In genomic region chr9:119981183-119982179, GRCm38 (mm10) we compare ENCODE assay signal across 8 mouse cellular contexts. TPM values are rescaled to one million over a fixed set of nuclear protein-coding genes. Genes with fewer than 3 reads are reported as not detected.
DNase-seq lines count a peak whose midpoint lies in the region; ATAC-seq and TF ChIP-seq lines count a peak whose summit lies in the region.

No protein-coding gene starts in this region.

- TF ChIP-seq CTCF in C2C12 (IDR thresholded peaks at IDR 0.05; ENCODE audit: control insufficient read depth, insufficient read depth, insufficient read length) = no peak
- TF ChIP-seq CTCF in lung, adult 2 months (IDR thresholded peaks at IDR 0.05; ENCODE audit: insufficient read depth, low read length) = no peak

- peak; percentile 79 for DNase-seq in T-cell, adult 2 months (ENCODE audit: low spot score)
- DNase-seq in embryonic facial prominence, embryonic 10.5 days (ENCODE audit: low spot score) = peak; percentile 84
- DNase-seq in heart, embryonic 10.5 days (ENCODE audit: low spot score) = peak; percentile 91
- DNase-seq in kidney, adult 8-10 months = peak; percentile 78 to 82
- peak; percentile 70 for DNase-seq in lung, adult 2 months
- DNase-seq in thymus, postnatal 25 days = peak; percentile 87

- H3K9ac ChIP-seq in neural tube, embryonic 13.5 days = peak overlapping the region; percentile 75

- peaks cover 43% of the 10 kb centered on the region for H3K79me3 ChIP-seq in C2C12 (ENCODE audit: low read depth)

- H3K4me3 ChIP-seq in C2C12 (ENCODE audit: insufficient read depth, poor library complexity, severe bottlenecking) = peak overlapping the region; percentile 26
- H3K4me3 ChIP-seq in embryonic facial prominence, embryonic 10.5 days = peak overlapping the region; percentile 78
- peak overlapping the region; percentile 87 for H3K4me3 ChIP-seq in heart, embryonic 10.5 days
- peak overlapping the region; percentile 99 for H3K4me3 ChIP-seq in lung, adult 2 months (replicated peaks; ENCODE audit: extremely low read depth, low read depth, low read length)
- peak overlapping the region; percentile 60 for H3K4me3 ChIP-seq in neural tube, embryonic 13.5 days

- H3K36me3 ChIP-seq in C2C12 (ENCODE audit: control insufficient read depth, insufficient read depth) = peaks cover 9% of the 10 kb centered on the region
- 0 out of 2 replicates have a peak, but pooled peaks cover 5% of the 10 kb centered on the region for H3K36me3 ChIP-seq in embryonic facial prominence, embryonic 10.5 days (replicated peaks)
- H3K36me3 ChIP-seq in heart, embryonic 10.5 days = peaks cover 5% of the 10 kb centered on the region; the same call in 1 of the 2 replicates
- no peaks in the 10 kb centered on the region for H3K36me3 ChIP-seq in neural tube, embryonic 13.5 days

- WGBS in embryonic facial prominence, embryonic 10.5 days = under 1% methylated on average over 16 of the region's 16 CpGs
- 1% methylated on average over 16 of the region's 16 CpGs for WGBS in heart, embryonic 10.5 days
- 2% methylated on average over 16 of the region's 16 CpGs for WGBS in lung, adult 2 months
- WGBS in neural tube, embryonic 13.5 days = 2% methylated on average over 16 of the region's 16 CpGs

- peaks cover 94% of the 10 kb centered on the region for H3K4me1 ChIP-seq in embryonic facial prominence, embryonic 10.5 days
- peaks cover 84% of the 10 kb centered on the region for H3K4me1 ChIP-seq in heart, embryonic 10.5 days
- H3K4me1 ChIP-seq in lung, adult 2 months (ENCODE audit: control insufficient read depth, insufficient read depth, low read length) = peaks cover 45% of the 10 kb centered on the region
- H3K4me1 ChIP-seq in neural tube, embryonic 13.5 days (replicated peaks) = peaks cover 64% of the 10 kb centered on the region

- peak overlapping the region; percentile 93 for H3K27ac ChIP-seq in embryonic facial prominence, embryonic 10.5 days (replicated peaks)
- H3K27ac ChIP-seq in heart, embryonic 10.5 days = peak overlapping the region; percentile 94
- H3K27ac ChIP-seq in neural tube, embryonic 13.5 days (replicated peaks) = peak overlapping the region; percentile 75

- H3K79me2 ChIP-seq in C2C12 (ENCODE audit: control insufficient read depth, insufficient read depth) = peaks cover 62% of the 10 kb centered on the region

- H3ac ChIP-seq in C2C12 (ENCODE audit: control insufficient read depth, insufficient read length, low read depth) = peak overlapping the region; percentile 33

- peak; percentile 43; the same call in 1 of the 2 replicates for TF ChIP-seq POLR2A in lung, adult 2 months (IDR thresholded peaks at IDR 0.05; ENCODE audit: borderline replicate concordance, extremely low read depth, low read depth, low read length)

- peak overlapping the region; percentile 87 for H3K4me2 ChIP-seq in neural tube, embryonic 13.5 days

- H3K27me3 ChIP-seq in C2C12 (ENCODE audit: control insufficient read depth, insufficient read depth, insufficient read length) = no peaks in the 10 kb centered on the region
- H3K27me3 ChIP-seq in embryonic facial prominence, embryonic 10.5 days (replicated peaks; ENCODE audit: low read depth, poor library complexity, severe bottlenecking) = no peaks in the 10 kb centered on the region
- no peaks in the 10 kb centered on the region for H3K27me3 ChIP-seq in heart, embryonic 10.5 days (ENCODE audit: insufficient read depth, poor library complexity, severe bottlenecking)
- H3K27me3 ChIP-seq in neural tube, embryonic 13.5 days = peaks cover 28% of the 10 kb centered on the region

- ATAC-seq in neural tube, embryonic 13.5 days (ENCODE audit: low read depth) = peak; percentile 5; the same call in 1 of the 2 replicates

- H3K9me3 ChIP-seq in embryonic facial prominence, embryonic 10.5 days = no peaks in the 10 kb centered on the region
- no peaks in the 10 kb centered on the region for H3K9me3 ChIP-seq in heart, embryonic 10.5 days
- no peaks in the 10 kb centered on the region for H3K9me3 ChIP-seq in neural tube, embryonic 13.5 days

TF ChIP-seq in C2C12, 6 proteins besides CTCF, POLR2A, EP300 and RAD21:
- no peak for TF ChIP-seq MYOD1 (IDR thresholded peaks at IDR 0.05; ENCODE audit: control insufficient read depth, insufficient read length, low read depth)
- TF ChIP-seq FOSL1 (IDR thresholded peaks at IDR 0.05; ENCODE audit: insufficient read depth, low read length, poor library complexity, severe bottlenecking) = no peak
- no peak for TF ChIP-seq CEBPB (IDR thresholded peaks at IDR 0.05; ENCODE audit: low read depth)

RNA-seq across cellular contexts. Expression of gene Csrnp1, which starts 3.0 kb away (rescaled TPM):
- 21.2 TPM for polyA plus RNA-seq in C2C12 (2012; fragmentation: generic; extraction: Trizol)
- polyA plus RNA-seq in embryonic facial prominence, embryonic 10.5 days (2016; fragmentation: Nextera tagmentation; extraction: Ambion mirVana) = 3.1 and 4.8 TPM in 2 replicates
- 7.5 and 8.0 TPM in 2 replicates for polyA plus RNA-seq in heart, embryonic 10.5 days (2016; fragmentation: Nextera tagmentation; extraction: Ambion mirVana)
- 53.3 and 110 TPM in 2 replicates for polyA plus RNA-seq in lung, adult 2 months (2012; rRNA removed)
- polyA plus RNA-seq in neural tube, embryonic 13.5 days (2015; fragmentation: Nextera tagmentation; extraction: Ambion mirVana) = 1.0 and 1.8 TPM in 2 replicates

RNA-seq across cellular contexts. Expression of gene Xirp1, which starts 41.9 kb away (rescaled TPM):
- polyA plus RNA-seq in C2C12 (2012; fragmentation: generic; extraction: Trizol) = 3.5 TPM
- 0.04 and 0.38 TPM in 2 replicates for polyA plus RNA-seq in embryonic facial prominence, embryonic 10.5 days (2016; fragmentation: Nextera tagmentation; extraction: Ambion mirVana)
- polyA plus RNA-seq in heart, embryonic 10.5 days (2016; fragmentation: Nextera tagmentation; extraction: Ambion mirVana) = 41.1 and 90.1 TPM in 2 replicates
- 0.62 and 2.7 TPM in 2 replicates for polyA plus RNA-seq in lung, adult 2 months (2012; rRNA removed)
- polyA plus RNA-seq in neural tube, embryonic 13.5 days (2015; fragmentation: Nextera tagmentation; extraction: Ambion mirVana) = 0.06 and 0.17 TPM in 2 replicates

RNA-seq across cellular contexts. Expression of gene Ttc21a, which starts 44.1 kb away (rescaled TPM):
- polyA plus RNA-seq in C2C12 (2012; fragmentation: generic; extraction: Trizol) = 0.06 TPM
- polyA plus RNA-seq in embryonic facial prominence, embryonic 10.5 days (2016; fragmentation: Nextera tagmentation; extraction: Ambion mirVana) = 0.43 and 0.47 TPM in 2 replicates
- polyA plus RNA-seq in heart, embryonic 10.5 days (2016; fragmentation: Nextera tagmentation; extraction: Ambion mirVana) = 0.28 and 0.48 TPM in 2 replicates
- 9.5 and 11.4 TPM in 2 replicates for polyA plus RNA-seq in lung, adult 2 months (2012; rRNA removed)
- polyA plus RNA-seq in neural tube, embryonic 13.5 days (2015; fragmentation: Nextera tagmentation; extraction: Ambion mirVana) = 0.36 and 0.39 TPM in 2 replicates

RNA-seq across cellular contexts. Expression of gene Gorasp1, which starts 44.1 kb away (rescaled TPM):
- 11.0 TPM for polyA plus RNA-seq in C2C12 (2012; fragmentation: generic; extraction: Trizol)
- polyA plus RNA-seq in embryonic facial prominence, embryonic 10.5 days (2016; fragmentation: Nextera tagmentation; extraction: Ambion mirVana) = 27.9 and 29.2 TPM in 2 replicates
- polyA plus RNA-seq in heart, embryonic 10.5 days (2016; fragmentation: Nextera tagmentation; extraction: Ambion mirVana) = 26.5 and 26.8 TPM in 2 replicates
- 15.7 and 16.2 TPM in 2 replicates for polyA plus RNA-seq in lung, adult 2 months (2012; rRNA removed)
- polyA plus RNA-seq in neural tube, embryonic 13.5 days (2015; fragmentation: Nextera tagmentation; extraction: Ambion mirVana) = 20.9 and 22.9 TPM in 2 replicates

Comparison
In these comparisons a context has a peak if more than half of its experiments do, and no peak if none do; other contexts are left out.
1. Peak in every context shown above with its lines: DNase-seq, ATAC-seq, H3K4me3 ChIP-seq and H3K27ac ChIP-seq.
2. H3K4me3 ChIP-seq: peak in every context shown above with its lines; median percentile 99 in lung, adult 2 months; 87 in heart, embryonic 10.5 days; 78 in embryonic facial prominence, embryonic 10.5 days; 60 in neural tube, embryonic 13.5 days; 26 in C2C12.